Mouse (Mus musculus) splenic B cell, adult 2 months (primary cell): ENCODE measurements around the gene Gm17657.
"Not testable (repeated sequence)": the region's sequence is repeated elsewhere in the genome, so short reads cannot be mapped to it uniquely, and the experiment has no call there.

Experiments
- DNase-seq: peaks from one replicate; pipeline ENCODE4 v3.0.0-alpha.2; 2011; ENCODE audit warnings: low read depth, low spot score
- H3K27me3 ChIP-seq: 2 replicates; pipeline ENCODE4 v1.6.1; 2012; ENCODE audit warnings: mild to moderate bottlenecking, low read length, moderate library complexity, mixed read lengths; ENCODE audit not compliant: control insufficient read depth, poor library complexity, insufficient read depth, severe bottlenecking
- H3K36me3 ChIP-seq: 2 replicates; pipeline ENCODE4 v1.6.1; 2012; ENCODE audit warnings: mild to moderate bottlenecking, low read length, moderate library complexity, mixed read lengths; ENCODE audit not compliant: control insufficient read depth, poor library complexity, insufficient read depth, severe bottlenecking

Gene Gm17657

GRCm38 (mm10) chr17:29500802-29501469, 48.5 kb downstream of the Gm17657 start:
- Histone ChIP-seq H3K36me3 (no peaks in the 10 kb centered on the region), H3K27me3 (no peaks in the 10 kb centered on the region)
- peak; percentile 47 for DNase-seq

- H3K27me3 ChIP-seq: no peaks in the 10 kb centered on the region
- no peaks in the 10 kb centered on the region for H3K36me3 ChIP-seq
- DNase-seq: no peak
Observed at GRCm38 (mm10) chr17:29500243-29500740, 49.1 kb downstream of the Gm17657 start.

- Histone ChIP-seq H3K27me3 (no peaks in the 10 kb centered on the region), H3K36me3 (peaks cover 3% of the 10 kb centered on the region; the same call in 1 of the 2 replicates)
- no peak for DNase-seq
Observed at GRCm38 (mm10) chr17:29499511-29499910, 49.9 kb downstream of the Gm17657 start.

GRCm38 (mm10) chr17:29498952-29499351, 50.5 kb downstream of the Gm17657 start:
- not testable (repeated sequence) for H3K27me3 ChIP-seq, DNase-seq, H3K36me3 ChIP-seq

- Histone ChIP-seq H3K36me3 (peaks cover 9% of the 10 kb centered on the region; the same call in 1 of the 2 replicates), H3K27me3 (no peaks in the 10 kb centered on the region)
- DNase-seq: peak; percentile 48
Observed at GRCm38 (mm10) chr17:29498028-29498427, 51.4 kb downstream of the Gm17657 start.

GRCm38 (mm10) chr17:29497481-29497880, 52.0 kb downstream of the Gm17657 start:
- not testable (repeated sequence) for H3K36me3 ChIP-seq, H3K27me3 ChIP-seq, DNase-seq

- Histone ChIP-seq H3K36me3 (peaks cover 9% of the 10 kb centered on the region; the same call in 1 of the 2 replicates), H3K27me3 (no peaks in the 10 kb centered on the region)
- DNase-seq: no peak
Observed at GRCm38 (mm10) chr17:29497071-29497354, 52.4 kb downstream of the Gm17657 start.

- no peak for DNase-seq
- H3K36me3 ChIP-seq: peaks cover 9% of the 10 kb centered on the region; the same call in 1 of the 2 replicates
- H3K27me3 ChIP-seq: no peaks in the 10 kb centered on the region
Observed at GRCm38 (mm10) chr17:29496211-29497070, 53.0 kb downstream of the Gm17657 start.

- Histone ChIP-seq H3K27me3 (no peaks in the 10 kb centered on the region), H3K36me3 (peaks cover 9% of the 10 kb centered on the region; the same call in 1 of the 2 replicates)
- DNase-seq: no peak
Observed at GRCm38 (mm10) chr17:29494732-29495076, 54.7 kb downstream of the Gm17657 start.

- H3K36me3 ChIP-seq: peaks cover 9% of the 10 kb centered on the region; the same call in 1 of the 2 replicates
- no peaks in the 10 kb centered on the region for H3K27me3 ChIP-seq
- DNase-seq: peak; percentile 90
Observed at GRCm38 (mm10) chr17:29494062-29494731, 55.2 kb downstream of the Gm17657 start.

GRCm38 (mm10) chr17:29493461-29493980, 55.9 kb downstream of the Gm17657 start:
- Histone ChIP-seq H3K27me3 (no peaks in the 10 kb centered on the region), H3K36me3 (peaks cover 9% of the 10 kb centered on the region; the same call in 1 of the 2 replicates)
- peak; percentile 77 for DNase-seq

GRCm38 (mm10) chr17:29492269-29493191, 56.9 kb downstream of the Gm17657 start:
- Histone ChIP-seq H3K36me3 (peaks cover 9% of the 10 kb centered on the region; the same call in 1 of the 2 replicates), H3K27me3 (no peaks in the 10 kb centered on the region)
- DNase-seq: peak; percentile 92

- peaks cover 9% of the 10 kb centered on the region; the same call in 1 of the 2 replicates for H3K36me3 ChIP-seq
- peak; percentile 46 for DNase-seq
- no peaks in the 10 kb centered on the region for H3K27me3 ChIP-seq
Observed at GRCm38 (mm10) chr17:29491591-29492268, 57.7 kb downstream of the Gm17657 start.
